Mouse (Mus musculus) MEL (cell line): ENCODE results near the gene Pard3. TPM values are rescaled to one million over a fixed set of nuclear protein-coding genes. Genes with fewer than 3 reads are reported as not detected.

Experiments used
- DNase-seq: peaks from one replicate; pipeline ENCODE4 v3.0.0; 2011; ENCODE audit warnings: low read depth, low spot score
- H3K27ac ChIP-seq: 2 replicates; pipeline ENCODE4 v1.5.1; 2012; ENCODE audit warnings: low read depth, mild to moderate bottlenecking, control low read depth, low read length, moderate library complexity; ENCODE audit not compliant: control insufficient read depth
- H3K27me3 ChIP-seq, 2 experiments: fragments of 150-350 bp in 1 of 2; sonication (generic) in 1 of 2; 2 replicates each; pipeline ENCODE4 v1.6.1; 2012; ENCODE audit warnings: low read length in 2 of 2, mild to moderate bottlenecking in 2 of 2, improper control_type of control experiment in 1 of 2, moderate library complexity in 1 of 2; ENCODE audit not compliant: insufficient read depth in 2 of 2, control insufficient read depth in 1 of 2
- H3K36me3 ChIP-seq, 2 experiments: 2 replicates each; pipeline ENCODE4 v1.6.1; 2012 to 2014; ENCODE audit warnings: low read length in 2 of 2, improper control_type of control experiment in 1 of 2, inconsistent platforms in 1 of 2, mild to moderate bottlenecking in 1 of 2; ENCODE audit not compliant: insufficient read depth in 2 of 2, control insufficient read depth in 1 of 2
- H3K4me1 ChIP-seq, 2 experiments: fragments of 150-350 bp in 1 of 2; sonication (generic) in 1 of 2; 2 replicates each; pipeline ENCODE4 v1.6.1; 2012; ENCODE audit warnings: low read length in 2 of 2, improper control_type of control experiment in 1 of 2, mild to moderate bottlenecking in 1 of 2; ENCODE audit not compliant: insufficient read depth in 2 of 2, control insufficient read depth in 1 of 2
- H3K4me3 ChIP-seq, 2 experiments: fragments of 150-350 bp in 1 of 2; sonication (generic) in 1 of 2; 2 replicates each; pipeline ENCODE4 v1.5.1; 2012; ENCODE audit warnings: low read depth in 2 of 2, low read length in 2 of 2, mild to moderate bottlenecking in 2 of 2, moderate library complexity in 2 of 2, control low read depth in 1 of 2, improper control_type of control experiment in 1 of 2; ENCODE audit not compliant: control insufficient read depth in 1 of 2, insufficient read depth in 1 of 2
- H3K79me2 ChIP-seq: 2 replicates; pipeline ENCODE4 v1.6.1; 2012; ENCODE audit warnings: mild to moderate bottlenecking, low read length, moderate library complexity; ENCODE audit not compliant: control insufficient read depth, poor library complexity, insufficient read depth
- H3K9ac ChIP-seq: 2 replicates; pipeline ENCODE4 v1.6.1; 2012; ENCODE audit warnings: low read depth, mild to moderate bottlenecking, control low read depth, low read length, moderate library complexity; ENCODE audit not compliant: control insufficient read depth, poor library complexity, severe bottlenecking
- H3K9me3 ChIP-seq: fragments of 150-350 bp; sonication (generic); replicated peaks from 2 replicates; pipeline ENCODE4 v1.6.1; 2012; ENCODE audit warnings: mild to moderate bottlenecking, low read length, improper control_type of control experiment, moderate library complexity; ENCODE audit not compliant: insufficient read depth
- BHLHE40 ChIP-seq: IDR thresholded peaks from 2 replicates; pipeline ENCODE4 v1.6.1; 2012; ENCODE audit warnings: low read depth, mild to moderate bottlenecking, inconsistent platforms, low read length, improper control_type of control experiment, borderline replicate concordance
- CHD2 ChIP-seq: IDR thresholded peaks from 2 replicates; pipeline ENCODE4 v1.6.1; 2011; ENCODE audit warnings: low read length, improper control_type of control experiment
- E2F4 ChIP-seq: IDR thresholded peaks from 2 replicates; pipeline ENCODE4 v1.6.1; 2011; ENCODE audit warnings: low read depth, low read length, improper control_type of control experiment, borderline replicate concordance
- GABPA ChIP-seq: IDR thresholded peaks from 2 replicates; pipeline ENCODE4 v1.6.1; 2012; ENCODE audit warnings: low read depth, mild to moderate bottlenecking, inconsistent platforms, low read length, improper control_type of control experiment, moderate library complexity
- JUND ChIP-seq: IDR thresholded peaks from 2 replicates; pipeline ENCODE4 v1.6.1; 2011; ENCODE audit warnings: low read depth, mild to moderate bottlenecking, improper control_type of control experiment, low read length
- KAT2A ChIP-seq: conservative IDR thresholded peaks from 2 replicates; pipeline ENCODE4 v1.6.1; 2012; ENCODE audit warnings: low read depth, low read length, improper control_type of control experiment, inconsistent platforms
- MEF2A ChIP-seq: IDR thresholded peaks from 2 replicates; pipeline ENCODE4 v1.6.1; 2014; ENCODE audit warnings: low read depth, mild to moderate bottlenecking, inconsistent platforms, low read length, improper control_type of control experiment; ENCODE audit not compliant: poor library complexity, insufficient replicate concordance, severe bottlenecking; ENCODE audit errors: extremely low read depth
- MYB ChIP-seq: IDR thresholded peaks from 2 replicates; pipeline ENCODE4 v1.6.1; 2011; ENCODE audit warnings: mild to moderate bottlenecking, low read depth, low read length, improper control_type of control experiment
- NELFE ChIP-seq: IDR thresholded peaks from 2 replicates; pipeline ENCODE4 v1.6.1; 2011; ENCODE audit warnings: low read depth, low read length, improper control_type of control experiment
- POLR2A ChIP-seq, 2 experiments: IDR thresholded peaks; 2 replicates each; pipeline ENCODE4 v1.6.1; 2011 to 2012; ENCODE audit warnings: low read length in 2 of 2, mild to moderate bottlenecking in 2 of 2, control low read depth in 1 of 2, improper control_type of control experiment in 1 of 2, low read depth in 1 of 2, moderate library complexity in 1 of 2; ENCODE audit not compliant: control insufficient read depth in 1 of 2, insufficient read depth in 1 of 2, poor library complexity in 1 of 2
- POLR2AphosphoS2 ChIP-seq: IDR thresholded peaks from 2 replicates; pipeline ENCODE4 v1.6.1; 2011; ENCODE audit warnings: low read length, improper control_type of control experiment
- SIN3A ChIP-seq: IDR thresholded peaks from 2 replicates; pipeline ENCODE4 v1.6.1; 2012; ENCODE audit warnings: low read length, improper control_type of control experiment, inconsistent platforms
- TAL1 ChIP-seq: IDR thresholded peaks from 2 replicates; pipeline ENCODE4 v1.6.1; 2012; ENCODE audit warnings: mild to moderate bottlenecking, inconsistent platforms, low read length, moderate library complexity, mixed read lengths
- TBP ChIP-seq: IDR thresholded peaks from 2 replicates; pipeline ENCODE4 v1.8.0; 2011; ENCODE audit warnings: low read depth, low read length, improper control_type of control experiment
- USF2 ChIP-seq, 2 experiments: IDR thresholded peaks; 2 replicates each; pipeline ENCODE4 v1.6.1; 2011 to 2012; ENCODE audit warnings: improper control_type of control experiment in 2 of 2, low read length in 2 of 2, borderline replicate concordance in 1 of 2, inconsistent platforms in 1 of 2, low read depth in 1 of 2, mild to moderate bottlenecking in 1 of 2; ENCODE audit not compliant: insufficient read depth in 1 of 2
- ZC3H11A ChIP-seq: IDR thresholded peaks from 2 replicates; pipeline ENCODE4 v1.6.1; 2012; ENCODE audit warnings: low read depth, mild to moderate bottlenecking, inconsistent platforms, low read length, improper control_type of control experiment
- ZKSCAN1 ChIP-seq: IDR thresholded peaks from 2 replicates; pipeline ENCODE4 v1.6.1; 2012; ENCODE audit warnings: low read depth, mild to moderate bottlenecking, inconsistent platforms, low read length, improper control_type of control experiment, moderate library complexity
- ZMIZ1 ChIP-seq: IDR thresholded peaks from 2 replicates; pipeline ENCODE4 v1.6.1; 2012; ENCODE audit warnings: low read depth, mild to moderate bottlenecking, inconsistent platforms, low read length, improper control_type of control experiment, moderate library complexity
- polyA plus RNA-seq, 2 experiments: library from polyadenylated mRNA; stranded (reverse) in 1 of 2; unstranded in 1 of 2; fragments of >175 nt in 1 of 2; fragments of >200 nt in 1 of 2; gene quantifications; 2 replicates each; pipeline versions ENCODE4 v1.2.1 to v1.2.4; 2012; ENCODE audit warnings: low replicate concordance in 2 of 2, low read depth in 1 of 2; ENCODE audit not compliant: insufficient read length in 2 of 2, insufficient read depth in 1 of 2, missing spikeins in 1 of 2
- total RNA-seq: library from RNA; depleted of rRNA; stranded (reverse); fragments of 300-350 nt; gene quantifications from 2 replicates; pipeline ENCODE4 v1.2.3, GENCODE M21; 2012

Pard3 gene
- total and polyA plus RNA-seq, 3 experiments, result not detected

- H3K9me3 ChIP-seq, result no peaks in the 10 kb centered on the region
- TF ChIP-seq CHD2, result no peak
- no peak for TF ChIP-seq KAT2A
- no peak for TF ChIP-seq POLR2AphosphoS2
- no peak for DNase-seq
These were observed 317.6 kb downstream of the Pard3 start for GRCm38 (mm10) chr8:127381259-127381658.

GRCm38 (mm10) chr8:127392700-127393099 is 329.0 kb downstream of the Pard3 start:
- Histone ChIP-seq H3K36me3 (no peaks in the 10 kb centered on the region), H3K27ac (no peak overlapping the region), H3K9me3 (no peaks in the 10 kb centered on the region), H3K4me3 (no peak overlapping the region), H3K4me1 (no peaks in the 10 kb centered on the region), H3K79me2 (no peaks in the 10 kb centered on the region), H3K27me3 (no peaks in the 10 kb centered on the region)
- no peak for DNase-seq
- TF ChIP-seq USF2 (IDR thresholded peaks at IDR 0.05; ENCODE audit: borderline replicate concordance in 1 of 2, insufficient read depth in 1 of 2, low read depth in 1 of 2, low read length in 2 of 2), result no peak
- no peak for TF ChIP-seq ZC3H11A
- no peak for TF ChIP-seq TBP
- TF ChIP-seq ZMIZ1, result no peak
- TF ChIP-seq BHLHE40, result no peak
- TF ChIP-seq NELFE, result no peak
- no peak for TF ChIP-seq TAL1
- no peak for TF ChIP-seq MYB
- TF ChIP-seq SIN3A, result no peak
- TF ChIP-seq JUND, result no peak
- TF ChIP-seq POLR2A (IDR thresholded peaks at IDR 0.05; ENCODE audit: control insufficient read depth in 1 of 2, insufficient read depth in 1 of 2, low read depth in 1 of 2, low read length in 2 of 2, poor library complexity in 1 of 2), result no peak
- no peak for TF ChIP-seq E2F4
- TF ChIP-seq KAT2A, result no peak
- no peak for TF ChIP-seq MEF2A
- TF ChIP-seq ZKSCAN1, result no peak
- TF ChIP-seq GABPA, result no peak
- no peak for TF ChIP-seq CHD2
- TF ChIP-seq, all 39 proteins: peak for 0
- H3K9ac ChIP-seq, result no peak overlapping the region

More at GRCm38 (mm10) chr8:127381259-127381658, 317.6 kb downstream of the Pard3 start:
- Histone ChIP-seq H3K4me3 (no peak overlapping the region), H3K4me1 (no peaks in the 10 kb centered on the region), H3K79me2 (no peaks in the 10 kb centered on the region), H3K27ac (no peak overlapping the region), H3K27me3 (no peaks in the 10 kb centered on the region), H3K9ac (no peak overlapping the region), H3K36me3 (no peaks in the 10 kb centered on the region)
